Mouse (Mus musculus) intestine, embryonic 14.5 days (tissue): ENCODE data around the gene Plekhj1. TPM values are rescaled to one million over a fixed set of nuclear protein-coding genes. Genes with fewer than 3 reads are reported as not detected.
A peak's percentile ranks its signal among the peaks of the same experiment; 100 is the strongest.

Source experiments
- ATAC-seq: fragments of 200-750 bp; cut with Nextera tagmentation; replicated peaks from 2 replicates; pipeline ENCODE4 v1.8.0; 2017; ENCODE audit warnings: low read depth, moderate number of reproducible peaks, moderate TSS enrichment, moderate library complexity; ENCODE audit not compliant: low FRiP score, low TSS enrichment
- DNase-seq: peaks from one replicate; pipeline ENCODE4 v3.0.0-alpha.2; 2018; ENCODE audit warnings: low spot score
- H3K27ac ChIP-seq: fragments of 300-500 bp; sonication (generic); 2 replicates; pipeline ENCODE4 v1.5.1; 2014; ENCODE audit warnings: low read depth, mild to moderate bottlenecking, control low read depth
- H3K27me3 ChIP-seq: fragments of 300-500 bp; sonication (generic); replicated peaks from 2 replicates; pipeline ENCODE4 v1.6.1; 2014; ENCODE audit warnings: low read length, control low read depth; ENCODE audit not compliant: control insufficient read depth, insufficient read depth
- H3K36me3 ChIP-seq: fragments of 300-500 bp; sonication (generic); 2 replicates; pipeline ENCODE4 v1.6.1; 2014; ENCODE audit warnings: low read length, control low read depth; ENCODE audit not compliant: control insufficient read depth, insufficient read depth
- H3K4me1 ChIP-seq: fragments of 300-500 bp; sonication (generic); replicated peaks from 2 replicates; pipeline ENCODE4 v1.6.1; 2014; ENCODE audit warnings: low read length, control low read depth, mixed read lengths; ENCODE audit not compliant: control insufficient read depth, insufficient read depth
- H3K4me2 ChIP-seq: fragments of 300-500 bp; sonication (generic); 2 replicates; pipeline ENCODE4 v1.6.1; 2014; ENCODE audit warnings: low read length
- H3K4me3 ChIP-seq: fragments of 300-500 bp; sonication (generic); 2 replicates; pipeline ENCODE4 v1.5.1; 2014; ENCODE audit warnings: low read depth, low read length, control low read depth, mixed read lengths
- H3K9ac ChIP-seq: fragments of 300-500 bp; sonication (generic); 2 replicates; pipeline ENCODE4 v1.6.1; 2014; ENCODE audit warnings: mild to moderate bottlenecking, low read length
- H3K9me3 ChIP-seq: fragments of 300-500 bp; sonication (generic); 2 replicates; pipeline ENCODE4 v1.6.1; 2016; ENCODE audit warnings: low read length, control low read depth; ENCODE audit not compliant: control insufficient read depth
- WGBS: fragments of 180-500 bp; shearing (Covaris S2); extraction: QIAGEN DNeasy Blood & Tissue Kit; methylation state at CpG from one replicate; pipeline ENCODE4 v1.1.7; 2014; 5-methylcytosine and 5-hydroxymethylcytosine counted together
- polyA plus RNA-seq: library from polyadenylated mRNA; unstranded; fragments of >200 nt; fragmentation: Nextera tagmentation; extraction: Ambion mirVana; gene quantifications from 2 replicates; pipeline ENCODE4 v1.2.1, GENCODE M21; 2014

Gene Plekhj1
- polyA plus RNA-seq, 1 experiment from 2014 or later, result 125 TPM

- ATAC-seq, result no peak
- Histone ChIP-seq H3K36me3 (peaks cover 80% of the 10 kb centered on the region), H3K9ac (no peak overlapping the region), H3K9me3 (no peaks in the 10 kb centered on the region), H3K4me1 (no peaks in the 10 kb centered on the region), H3K27ac (no peak overlapping the region), H3K4me2 (no peak overlapping the region), H3K27me3 (no peaks in the 10 kb centered on the region), H3K4me3 (no peak overlapping the region)
- no peak for DNase-seq
- WGBS, result 87% methylated on average over 6 of the region's 6 CpGs
Observed at GRCm38 (mm10) chr10:80768365-80768764, 30.1 kb downstream of the Plekhj1 start.

- no peak overlapping the region for H3K9ac ChIP-seq
- no peaks in the 10 kb centered on the region for H3K27me3 ChIP-seq
- H3K9me3 ChIP-seq, result no peaks in the 10 kb centered on the region
Observed at GRCm38 (mm10) chr10:80766161-80766815, 32.1 kb downstream of the Plekhj1 start.

GRCm38 (mm10) chr10:80765746-80766145 lies 32.7 kb downstream of the Plekhj1 start:
- H3K4me1 ChIP-seq, result 0 out of 2 replicates have a peak, but pooled peaks cover 7% of the 10 kb centered on the region
- WGBS, result 77% methylated on average over 2 of the region's 2 CpGs
- H3K36me3 ChIP-seq, result peaks cover 57% of the 10 kb centered on the region
- ATAC-seq, result no peak
- no peaks in the 10 kb centered on the region for H3K27me3 ChIP-seq
- H3K4me2 ChIP-seq, result no peak overlapping the region
- H3K27ac ChIP-seq, result no peak overlapping the region
- DNase-seq, result no peak
- no peak overlapping the region for H3K4me3 ChIP-seq
- H3K9me3 ChIP-seq, result no peaks in the 10 kb centered on the region
- H3K9ac ChIP-seq, result no peak overlapping the region

More at GRCm38 (mm10) chr10:80766161-80766815, 32.1 kb downstream of the Plekhj1 start:
- Histone ChIP-seq H3K36me3 (peaks cover 63% of the 10 kb centered on the region), H3K4me2 (no peak overlapping the region), H3K4me1 (0 out of 2 replicates have a peak, but pooled peaks cover 2% of the 10 kb centered on the region), H3K4me3 (no peak overlapping the region), H3K27ac (no peak overlapping the region)
- 65% methylated on average over 10 of the region's 10 CpGs for WGBS
- ATAC-seq (peak; percentile 51; the same call in 1 of the 2 replicates), DNase-seq (no peak)

GRCm38 (mm10) chr10:80763502-80763901 lies 34.9 kb downstream of the Plekhj1 start:
- WGBS, result 90% methylated on average over 2 of the region's 2 CpGs
- no peak overlapping the region for H3K4me3 ChIP-seq
- H3K4me2 ChIP-seq, result no peak overlapping the region
- no peaks in the 10 kb centered on the region for H3K27me3 ChIP-seq
- no peak for ATAC-seq
- H3K9me3 ChIP-seq, result no peaks in the 10 kb centered on the region
- H3K36me3 ChIP-seq, result peaks cover 37% of the 10 kb centered on the region
- H3K27ac ChIP-seq, result no peak overlapping the region
- DNase-seq, result no peak
- H3K4me1 ChIP-seq, result 0 out of 2 replicates have a peak, but pooled peaks cover 10% of the 10 kb centered on the region
- H3K9ac ChIP-seq, result no peak overlapping the region

GRCm38 (mm10) chr10:80761821-80762220 lies 36.6 kb downstream of the Plekhj1 start:
- Histone ChIP-seq H3K36me3 (peaks cover 23% of the 10 kb centered on the region), H3K4me1 (peaks cover 17% of the 10 kb centered on the region), H3K27me3 (no peaks in the 10 kb centered on the region), H3K9ac (no peak overlapping the region), H3K27ac (no peak overlapping the region), H3K9me3 (no peaks in the 10 kb centered on the region), H3K4me2 (no peak overlapping the region), H3K4me3 (no peak overlapping the region)
- no peak for DNase-seq
- no peak for ATAC-seq
- 65% methylated on average over 3 of the region's 3 CpGs for WGBS

GRCm38 (mm10) chr10:80760596-80761524 lies 37.6 kb downstream of the Plekhj1 start:
- ATAC-seq (no peak), DNase-seq (no peak)
- H3K9me3 ChIP-seq, result no peaks in the 10 kb centered on the region
- no peak overlapping the region for H3K4me2 ChIP-seq
- peaks cover 27% of the 10 kb centered on the region for H3K4me1 ChIP-seq
- peaks cover 14% of the 10 kb centered on the region; the same call in 1 of the 2 replicates for H3K36me3 ChIP-seq
- WGBS, result 81% methylated on average over 4 of the region's 4 CpGs
- H3K4me3 ChIP-seq, result no peak overlapping the region
- H3K27me3 ChIP-seq, result no peaks in the 10 kb centered on the region
- H3K9ac ChIP-seq, result no peak overlapping the region
- no peak overlapping the region for H3K27ac ChIP-seq

- Histone ChIP-seq H3K27me3 (no peaks in the 10 kb centered on the region), H3K4me1 (peaks cover 27% of the 10 kb centered on the region), H3K9me3 (no peaks in the 10 kb centered on the region), H3K9ac (no peak overlapping the region), H3K4me2 (no peak overlapping the region), H3K36me3 (peaks cover 3% of the 10 kb centered on the region; the same call in 1 of the 2 replicates), H3K27ac (no peak overlapping the region), H3K4me3 (no peak overlapping the region)
- WGBS, result 84% methylated on average over 7 of the region's 7 CpGs
- DNase-seq, result no peak
- no peak for ATAC-seq
Observed at GRCm38 (mm10) chr10:80758651-80759050, 39.8 kb downstream of the Plekhj1 start.

GRCm38 (mm10) chr10:80757717-80758116 lies 40.7 kb downstream of the Plekhj1 start:
- WGBS, result 39% methylated on average over 5 of the region's 5 CpGs
- DNase-seq, result peak; percentile 72
- Histone ChIP-seq H3K4me3 (no peak overlapping the region), H3K36me3 (peaks cover under 1% of the 10 kb centered on the region; the same call in 1 of the 2 replicates), H3K27me3 (no peaks in the 10 kb centered on the region), H3K4me2 (no peak overlapping the region), H3K9me3 (no peaks in the 10 kb centered on the region), H3K27ac (no peak overlapping the region), H3K9ac (no peak overlapping the region), H3K4me1 (peaks cover 27% of the 10 kb centered on the region)
- ATAC-seq, result no peak
